Mouse (Mus musculus): ENCODE results near the gene Xdh.

GRCm38 (mm10) chr17:73903121-73903520, 46.9 kb downstream of the Xdh start:
- TF ChIP-seq CTCF (IDR thresholded peaks at IDR 0.05; ENCODE audit: borderline replicate concordance, extremely low read depth, insufficient read depth, insufficient read length) = no peak
- TF ChIP-seq POLR2A (IDR thresholded peaks at IDR 0.05; ENCODE audit: borderline replicate concordance, extremely low read depth, insufficient read depth, insufficient read length, poor library complexity, severe bottlenecking) = no peak
